Mouse (Mus musculus) gastrocnemius, adult 8-10 months (tissue): ENCODE data around the gene Srgap3. TPM values are rescaled to one million over a fixed set of nuclear protein-coding genes. Genes with fewer than 3 reads are reported as not detected.

Source experiments
- DNase-seq, 2 experiments: peaks; one replicate each; pipeline ENCODE4 v3.0.0; 2022; ENCODE audit warnings: low spot score in 2 of 2
- total RNA-seq, 4 experiments: library from RNA; stranded (reverse); gene quantifications; 2 replicates each; pipeline ENCODE4 v1.2.4; 2022

Gene Srgap3
- total RNA-seq, 4 experiments from 2014 or later: 0.27 to 0.67 (median 0.48) TPM

GRCm38 (mm10) chr6:112694492-112694891 is 252.6 kb downstream of the Srgap3 start:
- no peak for DNase-seq

GRCm38 (mm10) chr6:112691523-112691922 is 255.5 kb downstream of the Srgap3 start:
- no peak for DNase-seq

- no peak for DNase-seq
These were observed 259.0 kb downstream of the Srgap3 start for GRCm38 (mm10) chr6:112688033-112688432.

- DNase-seq: no peak
These were observed 260.6 kb downstream of the Srgap3 start for GRCm38 (mm10) chr6:112686485-112686884.

- no peak for DNase-seq
These were observed 263.0 kb downstream of the Srgap3 start for GRCm38 (mm10) chr6:112684065-112684464.

Other genes with a start within 250 kb of the Srgap3 start
- gene Thumpd3, start 99.0 kb upstream of the Srgap3 start, total RNA-seq: 10 to 100 TPM; 13.5 to 21.3 (median 16.4) TPM
- gene Setd5, start 130.1 kb upstream of the Srgap3 start, total RNA-seq: 10 to 100 TPM; 21.8 to 26.2 (median 23.5) TPM
- gene Lhfpl4, start 248.1 kb upstream of the Srgap3 start, total RNA-seq: under 1 TPM; 0.34 to 0.46 (median 0.40) TPM